Mouse (Mus musculus) bone marrow macrophage, adult 2 months (primary cell): Measurements from ENCODE around the gene Ptpro.

Experiments
- CTCF ChIP-seq: IDR thresholded peaks from 2 replicates; pipeline ENCODE4 v1.5.1; 2012; ENCODE audit warnings: low read depth, mild to moderate bottlenecking, low read length, moderate library complexity
- POLR2A ChIP-seq: IDR thresholded peaks from 2 replicates; pipeline ENCODE4 v1.6.1; 2012; ENCODE audit warnings: mild to moderate bottlenecking, low read depth, low read length, borderline replicate concordance

DNA sequence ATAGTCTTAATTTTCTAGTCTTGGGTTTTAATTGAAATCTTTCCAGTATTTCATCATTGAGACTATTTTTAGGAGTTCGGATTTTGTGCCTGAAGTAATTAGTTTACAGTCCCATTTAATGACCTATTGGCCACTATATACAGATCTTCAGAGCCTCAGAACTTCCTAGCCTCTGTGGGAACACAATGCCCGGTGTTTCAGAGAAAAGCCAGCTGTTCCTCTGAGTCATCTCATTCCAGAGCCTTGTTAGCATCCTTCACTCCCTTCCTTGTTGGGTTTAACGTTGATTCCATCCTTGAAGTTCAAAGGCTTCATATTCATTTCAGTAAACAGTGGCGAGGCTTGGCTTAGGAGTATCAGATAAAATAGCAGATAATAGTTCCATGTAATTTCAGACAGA, 87.0 kb downstream of the Ptpro start:
- TF ChIP-seq CTCF, result no peak
- TF ChIP-seq POLR2A, result no peak
